Mouse (Mus musculus): Measurements from ENCODE around the gene Mslnl.
A peak's percentile ranks its signal among the peaks of the same experiment; 100 is the strongest.
"Not testable (repeated sequence)": the region's sequence is repeated elsewhere in the genome, so short reads cannot be mapped to it uniquely, and the experiment has no call there.

The Mslnl gene

GRCm38 (mm10) chr17:25735745-25736144 is at the start of gene Mslnl:
Gene Mslnl, plus strand, starts transcription at chr17:25736042.
- no peak for DNase-seq (ENCODE audit: low spot score in 2 of 2)

- DNase-seq (ENCODE audit: low spot score in 2 of 2), result no peak
These were observed 49.5 kb upstream of the Mslnl start for GRCm38 (mm10) chr17:25686323-25686722.

GRCm38 (mm10) chr17:25688922-25689321 is 46.9 kb upstream of the Mslnl start:
- DNase-seq (ENCODE audit: low spot score in 2 of 2), result no peak

GRCm38 (mm10) chr17:25696263-25696662 is 39.6 kb upstream of the Mslnl start:
- no peak for DNase-seq (ENCODE audit: low spot score in 2 of 2)

- DNase-seq (ENCODE audit: low spot score in 2 of 2), result peak; percentile 42 to 56
These were observed 37.4 kb upstream of the Mslnl start for GRCm38 (mm10) chr17:25698446-25698845.

- DNase-seq (ENCODE audit: low spot score in 2 of 2), result no peak
These were observed 34.9 kb upstream of the Mslnl start for GRCm38 (mm10) chr17:25700863-25701496.

- no peak for DNase-seq (ENCODE audit: low spot score in 2 of 2)
These were observed 25.8 kb upstream of the Mslnl start for GRCm38 (mm10) chr17:25709994-25710393.

- DNase-seq (ENCODE audit: low spot score in 2 of 2), result no peak
These were observed 24.7 kb upstream of the Mslnl start for GRCm38 (mm10) chr17:25711136-25711535.

GRCm38 (mm10) chr17:25715627-25716026 is 20.2 kb upstream of the Mslnl start:
- no peak for DNase-seq (ENCODE audit: low spot score in 2 of 2)

- no peak for DNase-seq (ENCODE audit: low spot score in 2 of 2)
These were observed 19.7 kb upstream of the Mslnl start for GRCm38 (mm10) chr17:25716130-25716529.

- no peak for DNase-seq (ENCODE audit: low spot score in 2 of 2)
These were observed 18.9 kb upstream of the Mslnl start, which contains the start of gene Gng13 for GRCm38 (mm10) chr17:25716711-25717637. Gene Gng13, plus strand, starts transcription at chr17:25717171.

GRCm38 (mm10) chr17:25717691-25718090 is 18.2 kb upstream of the Mslnl start:
- no peak for DNase-seq (ENCODE audit: low spot score in 2 of 2)

GRCm38 (mm10) chr17:25721476-25721875 is 14.4 kb upstream of the Mslnl start:
- DNase-seq (ENCODE audit: low spot score in 2 of 2), result no peak

- no peak for DNase-seq (ENCODE audit: low spot score in 2 of 2)
These were observed 12.4 kb upstream of the Mslnl start for GRCm38 (mm10) chr17:25723470-25723869.

- DNase-seq (ENCODE audit: low spot score in 2 of 2), result no peak
These were observed 11.9 kb upstream of the Mslnl start for GRCm38 (mm10) chr17:25723919-25724318.

- no peak for DNase-seq (ENCODE audit: low spot score in 2 of 2)
These were observed 10.6 kb upstream of the Mslnl start for GRCm38 (mm10) chr17:25725264-25725663.

- DNase-seq (ENCODE audit: low spot score in 2 of 2), result peak; percentile 99 to 100
These were observed 8.4 kb upstream of the Mslnl start, which contains the start of the genes Chtf18 and Rpusd1 for GRCm38 (mm10) chr17:25727265-25728008. Gene Chtf18, minus strand, starts transcription at chr17:25727419. Gene Rpusd1, plus strand, starts transcription at chr17:25727670.

- peak in 1 of 2 experiments; percentile 10 for DNase-seq (ENCODE audit: low spot score in 2 of 2)
These were observed 7.9 kb upstream of the Mslnl start for GRCm38 (mm10) chr17:25728009-25728270.

- peak; percentile 61 to 65 for DNase-seq (ENCODE audit: low spot score in 2 of 2)
These were observed 3.8 kb upstream of the Mslnl start for GRCm38 (mm10) chr17:25732082-25732481.

GRCm38 (mm10) chr17:25735246-25735645 is 596 bp upstream of the Mslnl start:
- DNase-seq (ENCODE audit: low spot score in 2 of 2), result no peak

GRCm38 (mm10) chr17:25738861-25739260 is 3.0 kb downstream of the Mslnl start:
- no peak for DNase-seq (ENCODE audit: low spot score in 2 of 2)

GRCm38 (mm10) chr17:25741471-25741870 is 5.6 kb downstream of the Mslnl start:
- not testable (repeated sequence) for DNase-seq (ENCODE audit: low spot score in 2 of 2)

All from spleen, postnatal 36 days (tissue).